ENCODE assay signal across 8 mouse cellular contexts in genomic region chr9:114390749-114391075, GRCm38 (mm10). TPM values are rescaled to one million over a fixed set of nuclear protein-coding genes. Genes with fewer than 3 reads are reported as not detected.
DNase-seq lines count a peak whose midpoint lies in the region; ATAC-seq and TF ChIP-seq lines count a peak whose summit lies in the region.

No protein-coding gene starts in this region.

- H3K9ac ChIP-seq in heart, embryonic 11.5 days (ENCODE audit: low read depth, low read length): peak overlapping the region; percentile 91; the same call in 1 of the 2 replicates
- H3K9ac ChIP-seq in forebrain, embryonic 16.5 days (replicated peaks; ENCODE audit: low read depth, low read length): peak overlapping the region; percentile 76
- peak overlapping the region; percentile 71 for H3K9ac ChIP-seq in liver, embryonic 16.5 days (ENCODE audit: low read depth, low read length)

- H3K27ac ChIP-seq in heart, embryonic 11.5 days (ENCODE audit: low read depth, low read length): peak overlapping the region; percentile 87; the same call in 1 of the 2 replicates
- H3K27ac ChIP-seq in forebrain, embryonic 16.5 days (ENCODE audit: low read length): no peak overlapping the region
- no peak overlapping the region for H3K27ac ChIP-seq in liver, embryonic 16.5 days (ENCODE audit: low read length)

- H3K4me1 ChIP-seq in heart, embryonic 11.5 days (ENCODE audit: control insufficient read depth, insufficient read depth, low read length): peaks cover 20% of the 10 kb centered on the region
- peaks cover 82% of the 10 kb centered on the region for H3K4me1 ChIP-seq in E14TG2a.4 (replicated peaks; ENCODE audit: low read depth, low read length)
- 0 out of 2 replicates have a peak, but pooled peaks cover 3% of the 10 kb centered on the region for H3K4me1 ChIP-seq in forebrain, embryonic 16.5 days (replicated peaks; ENCODE audit: control insufficient read depth, insufficient read depth, low read length)
- H3K4me1 ChIP-seq in liver, embryonic 16.5 days (ENCODE audit: control insufficient read depth, low read depth, low read length): peaks cover 17% of the 10 kb centered on the region

- no peaks in the 10 kb centered on the region for H3K27me3 ChIP-seq in heart, embryonic 11.5 days (ENCODE audit: control insufficient read depth, insufficient read depth, low read length)
- H3K27me3 ChIP-seq in E14TG2a.4 (ENCODE audit: insufficient read depth, low read length): no peaks in the 10 kb centered on the region
- no peaks in the 10 kb centered on the region for H3K27me3 ChIP-seq in forebrain, embryonic 16.5 days (replicated peaks; ENCODE audit: control insufficient read depth, insufficient read depth, low read length)
- no peaks in the 10 kb centered on the region for H3K27me3 ChIP-seq in liver, embryonic 16.5 days (ENCODE audit: control insufficient read depth, insufficient read depth, low read depth, low read length)

- peak overlapping the region; percentile 91 for H3K4me2 ChIP-seq in heart, embryonic 11.5 days
- peak overlapping the region; percentile 74 for H3K4me2 ChIP-seq in forebrain, embryonic 16.5 days (ENCODE audit: low read length)
- H3K4me2 ChIP-seq in liver, embryonic 16.5 days (ENCODE audit: low read depth, low read length): peak overlapping the region; percentile 96

- no peak for ATAC-seq in heart, embryonic 11.5 days (replicated peaks; ENCODE audit: insufficient number of reproducible peaks, low FRiP score, low TSS enrichment)
- ATAC-seq in forebrain, embryonic 16.5 days: no peak
- no peak for ATAC-seq in liver, embryonic 16.5 days (ENCODE audit: low read depth)

- peak overlapping the region; percentile 93 for H3K4me3 ChIP-seq in heart, embryonic 11.5 days (ENCODE audit: low read depth, low read length)
- peak overlapping the region; percentile 92 for H3K4me3 ChIP-seq in E14TG2a.4 (replicated peaks; ENCODE audit: low read length)
- H3K4me3 ChIP-seq in forebrain, embryonic 16.5 days (replicated peaks; ENCODE audit: low read length): peak overlapping the region; percentile 79
- peak overlapping the region; percentile 73 for H3K4me3 ChIP-seq in liver, embryonic 16.5 days (ENCODE audit: low read depth, low read length)

- DNase-seq in heart, adult 11 months: no peak
- DNase-seq in yolk sac, embryonic 10.5 days (ENCODE audit: low spot score): no peak
- DNase-seq in embryo, embryonic 10.5 days (ENCODE audit: low spot score): no peak
- DNase-seq in embryo, embryonic 10 days (ENCODE audit: low spot score): no peak

- no peaks in the 10 kb centered on the region for H3K9me3 ChIP-seq in heart, embryonic 11.5 days (replicated peaks; ENCODE audit: control insufficient read depth, low read length)
- H3K9me3 ChIP-seq in E14TG2a.4 (ENCODE audit: low read length): no peaks in the 10 kb centered on the region
- no peaks in the 10 kb centered on the region for H3K9me3 ChIP-seq in forebrain, embryonic 16.5 days (ENCODE audit: control insufficient read depth, low read length)
- H3K9me3 ChIP-seq in liver, embryonic 16.5 days (replicated peaks; ENCODE audit: control insufficient read depth, low read length): no peaks in the 10 kb centered on the region

- no peaks in the 10 kb centered on the region for H3K36me3 ChIP-seq in heart, embryonic 11.5 days (ENCODE audit: control insufficient read depth, insufficient read depth, low read length)
- H3K36me3 ChIP-seq in E14TG2a.4 (ENCODE audit: insufficient read depth, low read length): peaks cover 32% of the 10 kb centered on the region
- no peaks in the 10 kb centered on the region for H3K36me3 ChIP-seq in forebrain, embryonic 16.5 days (ENCODE audit: control insufficient read depth, insufficient read depth)
- H3K36me3 ChIP-seq in liver, embryonic 16.5 days (ENCODE audit: control insufficient read depth, insufficient read depth): no peaks in the 10 kb centered on the region

- TF ChIP-seq CTCF in E14TG2a.4 (conservative IDR thresholded peaks at IDR 0.05; ENCODE audit: low read length): no peak

- WGBS in heart, embryonic 11.5 days (ENCODE audit: insufficient replicate concordance): 8% methylated on average over 10 of the region's 10 CpGs
- WGBS in forebrain, embryonic 16.5 days: 3% methylated on average over 10 of the region's 10 CpGs
- WGBS in liver, embryonic 16.5 days (ENCODE audit: insufficient replicate concordance): 1% methylated on average over 10 of the region's 10 CpGs

RNA-seq across cellular contexts. Expression of gene Crtap, which starts 0.2 kb away (rescaled TPM):
- 129 and 138 TPM in 2 replicates for polyA plus RNA-seq in heart, embryonic 11.5 days (2014; fragmentation: Nextera tagmentation; extraction: Ambion mirVana)
- polyA plus RNA-seq in forebrain, embryonic 16.5 days (2015; fragmentation: Nextera tagmentation; extraction: Ambion mirVana): 19.9 and 22.8 TPM in 2 replicates
- 17.8 and 18.2 TPM in 2 replicates for polyA plus RNA-seq in liver, embryonic 16.5 days (2015; fragmentation: Nextera tagmentation; extraction: Ambion mirVana)

RNA-seq across cellular contexts. Expression of gene Glb1, which starts 10.2 kb away (rescaled TPM):
- 39.6 and 46.2 TPM in 2 replicates for polyA plus RNA-seq in heart, embryonic 11.5 days (2014; fragmentation: Nextera tagmentation; extraction: Ambion mirVana)
- polyA plus RNA-seq in forebrain, embryonic 16.5 days (2015; fragmentation: Nextera tagmentation; extraction: Ambion mirVana): 23.3 and 23.4 TPM in 2 replicates
- polyA plus RNA-seq in liver, embryonic 16.5 days (2015; fragmentation: Nextera tagmentation; extraction: Ambion mirVana): 14.2 and 18.5 TPM in 2 replicates

RNA-seq across cellular contexts. Expression of gene Tmppe, which starts 10.2 kb away (rescaled TPM):
- 4.3 and 6.3 TPM in 2 replicates for polyA plus RNA-seq in heart, embryonic 11.5 days (2014; fragmentation: Nextera tagmentation; extraction: Ambion mirVana)
- 7.0 and 9.2 TPM in 2 replicates for polyA plus RNA-seq in forebrain, embryonic 16.5 days (2015; fragmentation: Nextera tagmentation; extraction: Ambion mirVana)
- polyA plus RNA-seq in liver, embryonic 16.5 days (2015; fragmentation: Nextera tagmentation; extraction: Ambion mirVana): 2.3 and 2.7 TPM in 2 replicates
